Mouse (Mus musculus) MEL (cell line): ENCODE measurements around the gene Gm20388. TPM values are rescaled to one million over a fixed set of nuclear protein-coding genes. Genes with fewer than 3 reads are reported as not detected.
A peak's percentile ranks its signal among the peaks of the same experiment; 100 is the strongest.

ENCODE experiments used
- DNase-seq: peaks from one replicate; pipeline ENCODE4 v3.0.0; 2011; ENCODE audit warnings: low read depth, low spot score
- H3K27ac ChIP-seq: 2 replicates; pipeline ENCODE4 v1.5.1; 2012; ENCODE audit warnings: low read depth, mild to moderate bottlenecking, control low read depth, low read length, moderate library complexity; ENCODE audit not compliant: control insufficient read depth
- H3K27me3 ChIP-seq, 2 experiments: fragments of 150-350 bp in 1 of 2; sonication (generic) in 1 of 2; 2 replicates each; pipeline ENCODE4 v1.6.1; 2012; ENCODE audit warnings: low read length in 2 of 2, mild to moderate bottlenecking in 2 of 2, improper control_type of control experiment in 1 of 2, moderate library complexity in 1 of 2; ENCODE audit not compliant: insufficient read depth in 2 of 2, control insufficient read depth in 1 of 2
- H3K36me3 ChIP-seq, 2 experiments: 2 replicates each; pipeline ENCODE4 v1.6.1; 2012 to 2014; ENCODE audit warnings: low read length in 2 of 2, improper control_type of control experiment in 1 of 2, inconsistent platforms in 1 of 2, mild to moderate bottlenecking in 1 of 2; ENCODE audit not compliant: insufficient read depth in 2 of 2, control insufficient read depth in 1 of 2
- H3K4me1 ChIP-seq, 2 experiments: fragments of 150-350 bp in 1 of 2; sonication (generic) in 1 of 2; 2 replicates each; pipeline ENCODE4 v1.6.1; 2012; ENCODE audit warnings: low read length in 2 of 2, improper control_type of control experiment in 1 of 2, mild to moderate bottlenecking in 1 of 2; ENCODE audit not compliant: insufficient read depth in 2 of 2, control insufficient read depth in 1 of 2
- H3K4me3 ChIP-seq, 2 experiments: fragments of 150-350 bp in 1 of 2; sonication (generic) in 1 of 2; 2 replicates each; pipeline ENCODE4 v1.5.1; 2012; ENCODE audit warnings: low read depth in 2 of 2, low read length in 2 of 2, mild to moderate bottlenecking in 2 of 2, moderate library complexity in 2 of 2, control low read depth in 1 of 2, improper control_type of control experiment in 1 of 2; ENCODE audit not compliant: control insufficient read depth in 1 of 2, insufficient read depth in 1 of 2
- H3K79me2 ChIP-seq: 2 replicates; pipeline ENCODE4 v1.6.1; 2012; ENCODE audit warnings: mild to moderate bottlenecking, low read length, moderate library complexity; ENCODE audit not compliant: control insufficient read depth, poor library complexity, insufficient read depth
- H3K9ac ChIP-seq: 2 replicates; pipeline ENCODE4 v1.6.1; 2012; ENCODE audit warnings: low read depth, mild to moderate bottlenecking, control low read depth, low read length, moderate library complexity; ENCODE audit not compliant: control insufficient read depth, poor library complexity, severe bottlenecking
- H3K9me3 ChIP-seq: fragments of 150-350 bp; sonication (generic); replicated peaks from 2 replicates; pipeline ENCODE4 v1.6.1; 2012; ENCODE audit warnings: mild to moderate bottlenecking, low read length, improper control_type of control experiment, moderate library complexity; ENCODE audit not compliant: insufficient read depth
- CTCF ChIP-seq, 3 experiments: IDR thresholded peaks in 2 of 3; conservative IDR thresholded peaks in 1 of 3; 2 replicates each; pipeline ENCODE4 v1.5.1; 2011 to 2012; ENCODE audit warnings: low read length in 3 of 3, low read depth in 2 of 3, mild to moderate bottlenecking in 2 of 3, improper control_type of control experiment in 1 of 3, inconsistent platforms in 1 of 3, mixed read lengths in 1 of 3, moderate library complexity in 1 of 3; ENCODE audit not compliant: control insufficient read depth in 1 of 3, insufficient read depth in 1 of 3, poor library complexity in 1 of 3, severe bottlenecking in 1 of 3
- ELF1 ChIP-seq: IDR thresholded peaks from 2 replicates; pipeline ENCODE4 v1.6.1; 2014; ENCODE audit warnings: low read depth, mild to moderate bottlenecking, inconsistent platforms, low read length, improper control_type of control experiment, moderate library complexity
- GATA1 ChIP-seq: IDR thresholded peaks from 2 replicates; pipeline ENCODE4 v1.6.1; 2011; ENCODE audit warnings: low read depth, low read length, improper control_type of control experiment
- HCFC1 ChIP-seq: IDR thresholded peaks from 2 replicates; pipeline ENCODE4 v1.6.1; 2012; ENCODE audit warnings: low read depth, mild to moderate bottlenecking, inconsistent platforms, low read length, improper control_type of control experiment, moderate library complexity
- JUND ChIP-seq: IDR thresholded peaks from 2 replicates; pipeline ENCODE4 v1.6.1; 2011; ENCODE audit warnings: low read depth, mild to moderate bottlenecking, improper control_type of control experiment, low read length
- MAX ChIP-seq: IDR thresholded peaks from 2 replicates; pipeline ENCODE4 v1.6.1; 2011; ENCODE audit warnings: low read length, improper control_type of control experiment
- MXI1 ChIP-seq: IDR thresholded peaks from 2 replicates; pipeline ENCODE4 v1.6.1; 2011; ENCODE audit warnings: mild to moderate bottlenecking, low read depth, low read length, improper control_type of control experiment
- NRF1 ChIP-seq: IDR thresholded peaks from 2 replicates; pipeline ENCODE4 v1.6.1; 2014; ENCODE audit warnings: low read depth, mild to moderate bottlenecking, inconsistent platforms, low read length, improper control_type of control experiment, moderate library complexity; ENCODE audit not compliant: poor library complexity, insufficient read depth, severe bottlenecking
- POLR2AphosphoS5 ChIP-seq: IDR thresholded peaks from 2 replicates; pipeline ENCODE4 v1.6.1; 2012; ENCODE audit warnings: low read depth, borderline replicate concordance, mild to moderate bottlenecking, inconsistent platforms, low read length, moderate library complexity, mixed read lengths
- RAD21 ChIP-seq: IDR thresholded peaks from 2 replicates; pipeline ENCODE4 v1.6.1; 2011; ENCODE audit warnings: mild to moderate bottlenecking, low read depth, low read length, improper control_type of control experiment
- RCOR1 ChIP-seq: IDR thresholded peaks from 2 replicates; pipeline ENCODE4 v1.6.1; 2012; ENCODE audit warnings: low read depth, mild to moderate bottlenecking, inconsistent platforms, low read length, improper control_type of control experiment
- SIN3A ChIP-seq: IDR thresholded peaks from 2 replicates; pipeline ENCODE4 v1.6.1; 2012; ENCODE audit warnings: low read length, improper control_type of control experiment, inconsistent platforms
- SMC3 ChIP-seq: IDR thresholded peaks from 2 replicates; pipeline ENCODE4 v1.6.1; 2011; ENCODE audit warnings: low read depth, low read length, improper control_type of control experiment
- TBP ChIP-seq: IDR thresholded peaks from 2 replicates; pipeline ENCODE4 v1.8.0; 2011; ENCODE audit warnings: low read depth, low read length, improper control_type of control experiment
- TCF12 ChIP-seq: IDR thresholded peaks from 2 replicates; pipeline ENCODE4 v1.6.1; 2014; ENCODE audit warnings: low read depth, mild to moderate bottlenecking, inconsistent platforms, low read length, improper control_type of control experiment, moderate library complexity
- UBTF ChIP-seq: IDR thresholded peaks from 2 replicates; pipeline ENCODE4 v1.6.1; 2012; ENCODE audit warnings: low read depth, mild to moderate bottlenecking, inconsistent platforms, low read length, improper control_type of control experiment, moderate library complexity, borderline replicate concordance; ENCODE audit not compliant: insufficient read depth
- ZC3H11A ChIP-seq: IDR thresholded peaks from 2 replicates; pipeline ENCODE4 v1.6.1; 2012; ENCODE audit warnings: low read depth, mild to moderate bottlenecking, inconsistent platforms, low read length, improper control_type of control experiment
- ZMIZ1 ChIP-seq: IDR thresholded peaks from 2 replicates; pipeline ENCODE4 v1.6.1; 2012; ENCODE audit warnings: low read depth, mild to moderate bottlenecking, inconsistent platforms, low read length, improper control_type of control experiment, moderate library complexity
- polyA plus RNA-seq, 2 experiments: library from polyadenylated mRNA; stranded (reverse) in 1 of 2; unstranded in 1 of 2; fragments of >175 nt in 1 of 2; fragments of >200 nt in 1 of 2; gene quantifications; 2 replicates each; pipeline versions ENCODE4 v1.2.1 to v1.2.4; 2012; ENCODE audit warnings: low replicate concordance in 2 of 2, low read depth in 1 of 2; ENCODE audit not compliant: insufficient read length in 2 of 2, insufficient read depth in 1 of 2, missing spikeins in 1 of 2
- total RNA-seq: library from RNA; depleted of rRNA; stranded (reverse); fragments of 300-350 nt; gene quantifications from 2 replicates; pipeline ENCODE4 v1.2.3, GENCODE M21; 2012

Gm20388 gene
- total and polyA plus RNA-seq, 3 experiments = 11.1 to 17.8 TPM; not detected in 1

GRCm38 (mm10) chr8:120179027-120179431 lies 268.4 kb downstream of the Gm20388 start:
- no peak for TF ChIP-seq UBTF
- TF ChIP-seq ZC3H11A = peak; percentile 44
- no peak for TF ChIP-seq MAX
- TF ChIP-seq GATA1 = no peak
- TF ChIP-seq RAD21 = peak; percentile 85
- TF ChIP-seq SIN3A = 0 out of 2 replicates have a peak, but pooled peaks have one; percentile 21
- no peak for TF ChIP-seq HCFC1
- peak; percentile 70 to 97 (median 96) for TF ChIP-seq CTCF (IDR thresholded peaks at IDR 0.05 in 2 of 3, conservative IDR thresholded peaks at IDR 0.05 in 1 of 3; ENCODE audit: control insufficient read depth in 1 of 3, insufficient read depth in 1 of 3, low read depth in 2 of 3, low read length in 3 of 3, poor library complexity in 1 of 3, severe bottlenecking in 1 of 3)
- TF ChIP-seq JUND = no peak
- peak; percentile 57 for TF ChIP-seq SMC3
- no peak for TF ChIP-seq ZMIZ1
- H3K4me3 ChIP-seq = peak overlapping the region; percentile 29 to 34; a peak in 3 of 4 replicates
- peak; percentile 88 for DNase-seq
- H3K9ac ChIP-seq = 0 out of 2 replicates have a peak overlapping the region, but pooled peaks have one; percentile 39
- no peak overlapping the region for H3K27ac ChIP-seq
- no peaks in the 10 kb centered on the region for H3K4me1 ChIP-seq
- no peaks in the 10 kb centered on the region for H3K27me3 ChIP-seq
- H3K9me3 ChIP-seq = no peaks in the 10 kb centered on the region
- H3K79me2 ChIP-seq = no peaks in the 10 kb centered on the region
- H3K36me3 ChIP-seq = no peaks in the 10 kb centered on the region

GRCm38 (mm10) chr8:120180445-120180970 lies 269.9 kb downstream of the Gm20388 start:
- no peak overlapping the region for H3K4me3 ChIP-seq
- H3K36me3 ChIP-seq = no peaks in the 10 kb centered on the region
- H3K4me1 ChIP-seq = no peaks in the 10 kb centered on the region

GRCm38 (mm10) chr8:120181274-120181673 lies 270.6 kb downstream of the Gm20388 start:
- H3K9ac ChIP-seq = no peak overlapping the region
- H3K79me2 ChIP-seq = no peaks in the 10 kb centered on the region

More at GRCm38 (mm10) chr8:120180445-120180970, 269.9 kb downstream of the Gm20388 start:
- Histone ChIP-seq H3K9me3 (no peaks in the 10 kb centered on the region), H3K79me2 (no peaks in the 10 kb centered on the region), H3K27ac (no peak overlapping the region), H3K27me3 (no peaks in the 10 kb centered on the region), H3K9ac (no peak overlapping the region)
- DNase-seq = no peak
- no peak for TF ChIP-seq TBP

More at GRCm38 (mm10) chr8:120181274-120181673, 270.6 kb downstream of the Gm20388 start:
- no peaks in the 10 kb centered on the region for H3K9me3 ChIP-seq
- no peak for DNase-seq
- H3K36me3 ChIP-seq = no peaks in the 10 kb centered on the region
- no peak overlapping the region for H3K27ac ChIP-seq
- H3K27me3 ChIP-seq = no peaks in the 10 kb centered on the region
- no peak overlapping the region for H3K4me3 ChIP-seq
- TF ChIP-seq ELF1 = no peak
- TF ChIP-seq ZMIZ1 = no peak
- TF ChIP-seq RCOR1 = no peak
- no peak for TF ChIP-seq NRF1
- TF ChIP-seq POLR2AphosphoS5 = no peak
- no peak for TF ChIP-seq TBP
- no peak for TF ChIP-seq RAD21
- TF ChIP-seq TCF12 = no peak
- no peak for TF ChIP-seq UBTF
- no peak for TF ChIP-seq MXI1
- TF ChIP-seq SMC3 = no peak
- TF ChIP-seq, all 39 proteins: peak for 0
- H3K4me1 ChIP-seq = no peaks in the 10 kb centered on the region
